Mouse (Mus musculus) kidney, postnatal 0 days (tissue): ENCODE measurements around the gene Zfp146. TPM values are rescaled to one million over a fixed set of nuclear protein-coding genes. Genes with fewer than 3 reads are reported as not detected.
"Not testable (repeated sequence)": the region's sequence is repeated elsewhere in the genome, so short reads cannot be mapped to it uniquely, and the experiment has no call there.

Source experiments
- ATAC-seq: fragments of 200-750 bp; cut with Nextera tagmentation; replicated peaks from 2 replicates; pipeline ENCODE4 v1.8.0; 2017; ENCODE audit warnings: low read depth, moderate number of reproducible peaks, moderate TSS enrichment, moderate library complexity; ENCODE audit not compliant: low FRiP score
- DNase-seq: peaks from one replicate; pipeline ENCODE4 v3.0.0-alpha.2; 2016; ENCODE audit warnings: low spot score
- H3K27ac ChIP-seq: fragments of 300-500 bp; sonication (generic); 2 replicates; pipeline ENCODE4 v1.5.1; 2014; ENCODE audit warnings: mild to moderate bottlenecking
- H3K27me3 ChIP-seq: fragments of 300-500 bp; sonication (generic); 2 replicates; pipeline ENCODE4 v1.6.1; 2014; ENCODE audit warnings: low read length, mixed read lengths; ENCODE audit not compliant: insufficient read depth
- H3K36me3 ChIP-seq: fragments of 300-500 bp; sonication (generic); 2 replicates; pipeline ENCODE4 v1.6.1; 2014; ENCODE audit warnings: low read length, mixed read lengths; ENCODE audit not compliant: insufficient read depth
- H3K4me1 ChIP-seq: fragments of 300-500 bp; sonication (generic); replicated peaks from 2 replicates; pipeline ENCODE4 v1.6.1; 2014; ENCODE audit warnings: antibody characterized with exemption, low read length, mixed read lengths; ENCODE audit not compliant: insufficient read depth
- H3K4me2 ChIP-seq: fragments of 300-500 bp; sonication (generic); 2 replicates; pipeline ENCODE4 v1.6.1; 2014; ENCODE audit warnings: mild to moderate bottlenecking, low read length, moderate library complexity, mixed read lengths
- H3K4me3 ChIP-seq: fragments of 300-500 bp; sonication (generic); replicated peaks from 2 replicates; pipeline ENCODE4 v1.5.1; 2014; ENCODE audit warnings: low read depth, low read length
- H3K9ac ChIP-seq: fragments of 300-500 bp; sonication (generic); 2 replicates; pipeline ENCODE4 v1.6.1; 2014; ENCODE audit warnings: low read depth, low read length
- H3K9me3 ChIP-seq: fragments of 300-500 bp; sonication (generic); replicated peaks from 2 replicates; pipeline ENCODE4 v1.6.1; 2016; ENCODE audit warnings: low read length, inconsistent platforms, mixed read lengths
- CTCF ChIP-seq: IDR thresholded peaks from 2 replicates; pipeline ENCODE4 v1.5.1; 2016; ENCODE audit warnings: antibody characterized with exemption, low read depth, mild to moderate bottlenecking, moderate library complexity
- WGBS: fragments of 180-500 bp; shearing (Covaris S2); extraction: QIAGEN DNeasy Blood & Tissue Kit; methylation state at CpG from one replicate; pipeline ENCODE4 v1.1.7; 2014; 5-methylcytosine and 5-hydroxymethylcytosine counted together
- polyA plus RNA-seq: library from polyadenylated mRNA; unstranded; fragments of >200 nt; fragmentation: Nextera tagmentation; extraction: Ambion mirVana; gene quantifications from 2 replicates; pipeline ENCODE4 v1.2.1, GENCODE M21; 2015

Gene Zfp146
- polyA plus RNA-seq, 1 experiment from 2014 or later: 10.6 TPM

- H3K4me2 ChIP-seq: peak within 1 kb of the TSS; percentile 84
- H3K4me3 ChIP-seq: peak within 1 kb of the TSS; percentile 64
- peak within 1 kb of the TSS; percentile 21 for H3K27ac ChIP-seq
- H3K4me1 ChIP-seq: no peaks in the 10 kb centered on the region
- H3K9ac ChIP-seq: peak within 1 kb of the TSS; percentile 53
- 0 out of 2 replicates have a peak, but pooled peaks cover 4% of the 10 kb centered on the region for H3K36me3 ChIP-seq
- H3K9me3 ChIP-seq: no peaks in the 10 kb centered on the region
- ATAC-seq (peak; percentile 93), DNase-seq (peak; percentile 95)
- TF ChIP-seq CTCF: no peak
- no peaks in the 10 kb centered on the region for H3K27me3 ChIP-seq
- WGBS: under 1% methylated on average over 61 of the region's 61 CpGs
Observed at GRCm38 (mm10) chr7:30121308-30122187, 48.0 kb downstream of the Zfp146 start, which contains the start of gene Zfp382. TSS of gene Zfp382 (plus strand) at chr7:30121942.

- not testable (repeated sequence) for H3K9ac ChIP-seq, H3K36me3 ChIP-seq, H3K27ac ChIP-seq, H3K4me2 ChIP-seq, H3K9me3 ChIP-seq, ATAC-seq, DNase-seq, H3K27me3 ChIP-seq, H3K4me1 ChIP-seq, H3K4me3 ChIP-seq
- 93% methylated on average over 12 of the region's 12 CpGs for WGBS
Observed at GRCm38 (mm10) chr7:30117935-30118334, 51.6 kb downstream of the Zfp146 start.

- H3K27ac ChIP-seq: no peak overlapping the region
- H3K9ac ChIP-seq: no peak overlapping the region
- no peak for DNase-seq
- no peak for ATAC-seq
- no peak for TF ChIP-seq CTCF
- no peaks in the 10 kb centered on the region for H3K27me3 ChIP-seq
- no peaks in the 10 kb centered on the region for H3K4me1 ChIP-seq
- no peak overlapping the region for H3K4me3 ChIP-seq
- H3K9me3 ChIP-seq: no peaks in the 10 kb centered on the region
- no peak overlapping the region for H3K4me2 ChIP-seq
- 93% methylated on average over 5 of the region's 5 CpGs for WGBS
- no peaks in the 10 kb centered on the region for H3K36me3 ChIP-seq
Observed at GRCm38 (mm10) chr7:30116076-30116475, 53.5 kb downstream of the Zfp146 start.

Other genes starting within 250 kb of the Zfp146 start
- 5.6 and 6.7 TPM in 2 replicates for gene Zfp74, start 215.7 kb downstream of the Zfp146 start, polyA plus RNA-seq
- gene Zfp568, start 185.8 kb downstream of the Zfp146 start, polyA plus RNA-seq: 6.4 TPM in 2 replicates
- gene Zfp14, start 118.4 kb downstream of the Zfp146 start, polyA plus RNA-seq: 2.8 and 3.8 TPM in 2 replicates
- 2.7 and 3.7 TPM in 2 replicates for gene Zfp82, start 96.8 kb downstream of the Zfp146 start, polyA plus RNA-seq
- gene Gm26920, start 79.3 kb downstream of the Zfp146 start, polyA plus RNA-seq: 0.83 and 1.8 TPM in 2 replicates
- 9.5 and 9.6 TPM in 2 replicates for gene Zfp566, start 79.2 kb downstream of the Zfp146 start, polyA plus RNA-seq
- 79.8 and 84.7 TPM in 2 replicates for gene Zfp260, start 75.0 kb downstream of the Zfp146 start, polyA plus RNA-seq
- gene Zfp382, start 47.8 kb downstream of the Zfp146 start, polyA plus RNA-seq: 4.9 and 5.5 TPM in 2 replicates
- 32.9 and 43.0 TPM in 2 replicates for gene Cox7a1, start 14.4 kb upstream of the Zfp146 start, polyA plus RNA-seq
- gene Capns1, start 29.1 kb upstream of the Zfp146 start, polyA plus RNA-seq: 121 and 122 TPM in 2 replicates
- gene Polr2i, start 62.2 kb upstream of the Zfp146 start, polyA plus RNA-seq: 148 and 157 TPM in 2 replicates
- 176 and 179 TPM in 2 replicates for gene Tbcb, start 62.5 kb upstream of the Zfp146 start, polyA plus RNA-seq
- gene Ovol3, start 66.0 kb upstream of the Zfp146 start, polyA plus RNA-seq: not detected in 2 replicates
- 0.11 and 0.27 TPM in 2 replicates for gene Thap8, start 110.3 kb upstream of the Zfp146 start, polyA plus RNA-seq
- gene Wdr62, start 110.7 kb upstream of the Zfp146 start, polyA plus RNA-seq: 2.7 and 3.4 TPM in 2 replicates
- gene Clip3, start 122.0 kb upstream of the Zfp146 start, polyA plus RNA-seq: 22.7 and 23.3 TPM in 2 replicates
- gene Alkbh6, start 139.0 kb upstream of the Zfp146 start, polyA plus RNA-seq: 95.3 and 101 TPM in 2 replicates
- 79.0 and 88.4 TPM in 2 replicates for gene Syne4, start 145.1 kb upstream of the Zfp146 start, polyA plus RNA-seq
- not detected in 2 replicates for gene E130208F15Rik, start 152.0 kb upstream of the Zfp146 start, polyA plus RNA-seq
- gene Sdhaf1, start 154.1 kb upstream of the Zfp146 start, polyA plus RNA-seq: 32.0 and 35.1 TPM in 2 replicates
- 9.3 and 9.5 TPM in 2 replicates for gene Lrfn3, start 193.0 kb upstream of the Zfp146 start, polyA plus RNA-seq
- gene Tyrobp, start 244.0 kb upstream of the Zfp146 start, polyA plus RNA-seq: 41.9 and 47.3 TPM in 2 replicates